Mouse (Mus musculus): Measurements from ENCODE around the gene Dbp. TPM values are rescaled to one million over a fixed set of nuclear protein-coding genes. Genes with fewer than 3 reads are reported as not detected.
"Not testable (repeated sequence)": the region's sequence is repeated elsewhere in the genome, so short reads cannot be mapped to it uniquely, and the experiment has no call there.

Gene Dbp
- polyA plus RNA-seq (2015; fragmentation: Nextera tagmentation; extraction: Ambion mirVana) = 3.7 and 4.7 TPM in 2 replicates

GRCm38 (mm10) chr7:45704730-45705442 lies at the start of gene Dbp:
Gene Dbp, plus strand, starts transcription at chr7:45705088.
- H3K4me1 ChIP-seq = peaks cover 77% of the 10 kb centered on the region
- peaks cover 3% of the 10 kb centered on the region; the same call in 1 of the 2 replicates for H3K36me3 ChIP-seq
- peak within 1 kb of the TSS; percentile 96 for H3K27ac ChIP-seq
- peak within 1 kb of the TSS; percentile 98 for H3K4me2 ChIP-seq
- WGBS = under 1% methylated on average over 36 of the region's 36 CpGs
- peaks cover 8% of the 10 kb centered on the region for H3K27me3 ChIP-seq
- H3K4me3 ChIP-seq (replicated peaks) = peak within 1 kb of the TSS; percentile 56
- H3K9me3 ChIP-seq (replicated peaks) = no peaks in the 10 kb centered on the region
- ATAC-seq (replicated peaks; ENCODE audit: low FRiP score) = peak; percentile 85
- peak within 1 kb of the TSS; percentile 58 for H3K9ac ChIP-seq

GRCm38 (mm10) chr7:45660746-45661478 lies 44.0 kb upstream of the Dbp start:
- no peak overlapping the region for H3K9ac ChIP-seq
- H3K27ac ChIP-seq = no peak overlapping the region
- H3K4me2 ChIP-seq = no peak overlapping the region
- no peaks in the 10 kb centered on the region for H3K27me3 ChIP-seq
- ATAC-seq (replicated peaks; ENCODE audit: low FRiP score) = no peak
- H3K4me3 ChIP-seq (replicated peaks) = no peak overlapping the region
- WGBS = 70% methylated on average over 11 of the region's 11 CpGs
- H3K4me1 ChIP-seq = peaks cover 28% of the 10 kb centered on the region
- no peaks in the 10 kb centered on the region; the same call in 1 of the 2 replicates for H3K9me3 ChIP-seq (replicated peaks)
- H3K36me3 ChIP-seq = no peaks in the 10 kb centered on the region

- H3K4me3 ChIP-seq (replicated peaks); H3K36me3 ChIP-seq; H3K27ac ChIP-seq; H3K9me3 ChIP-seq (replicated peaks); H3K27me3 ChIP-seq; ATAC-seq (replicated peaks; ENCODE audit: low FRiP score); H3K9ac ChIP-seq; H3K4me2 ChIP-seq: not testable (repeated sequence)
- 94% methylated on average over 6 of the region's 6 CpGs for WGBS
- peaks cover 33% of the 10 kb centered on the region for H3K4me1 ChIP-seq
Observed at GRCm38 (mm10) chr7:45661702-45662101, 43.2 kb upstream of the Dbp start.

GRCm38 (mm10) chr7:45665303-45666138 lies 39.4 kb upstream of the Dbp start:
- 0 out of 2 replicates have a peak, but pooled peaks have one; percentile 25 for ATAC-seq (replicated peaks; ENCODE audit: low FRiP score)
- Histone ChIP-seq H3K9ac (no peak overlapping the region), H3K36me3 (no peaks in the 10 kb centered on the region), H3K4me3 (replicated peaks) (no peak overlapping the region), H3K9me3 (replicated peaks) (no peaks in the 10 kb centered on the region), H3K4me2 (0 out of 2 replicates have a peak overlapping the region, but pooled peaks have one; percentile 5), H3K27ac (0 out of 2 replicates have a peak overlapping the region, but pooled peaks have one; percentile 15), H3K4me1 (peaks cover 41% of the 10 kb centered on the region), H3K27me3 (no peaks in the 10 kb centered on the region)
- 53% methylated on average over 13 of the region's 13 CpGs for WGBS

- H3K27ac ChIP-seq = 0 out of 2 replicates have a peak within 1 kb of the TSS, but pooled peaks have one; percentile 15
- no peaks in the 10 kb centered on the region for H3K36me3 ChIP-seq
- no peak within 1 kb of the TSS for H3K9ac ChIP-seq
- peaks cover 39% of the 10 kb centered on the region for H3K4me1 ChIP-seq
- 0 out of 2 replicates have a peak within 1 kb of the TSS, but pooled peaks have one; percentile 5 for H3K4me2 ChIP-seq
- no peaks in the 10 kb centered on the region for H3K27me3 ChIP-seq
- no peak for ATAC-seq (replicated peaks; ENCODE audit: low FRiP score)
- no peaks in the 10 kb centered on the region for H3K9me3 ChIP-seq (replicated peaks)
- no peak within 1 kb of the TSS for H3K4me3 ChIP-seq (replicated peaks)
- 75% methylated on average over 7 of the region's 7 CpGs for WGBS
Observed at GRCm38 (mm10) chr7:45666161-45666560, 38.7 kb upstream of the Dbp start, which contains the start of gene Fut2. Gene Fut2, minus strand, starts transcription at chr7:45666394.

GRCm38 (mm10) chr7:45667761-45668160 lies 37.1 kb upstream of the Dbp start:
- Histone ChIP-seq H3K27me3 (no peaks in the 10 kb centered on the region), H3K4me1 (peaks cover 39% of the 10 kb centered on the region), H3K4me2 (no peak overlapping the region), H3K9ac (no peak overlapping the region), H3K9me3 (replicated peaks) (no peaks in the 10 kb centered on the region), H3K4me3 (replicated peaks) (no peak overlapping the region), H3K36me3 (no peaks in the 10 kb centered on the region), H3K27ac (no peak overlapping the region)
- 70% methylated on average over 14 of the region's 14 CpGs for WGBS
- ATAC-seq (replicated peaks; ENCODE audit: low FRiP score) = no peak

- no peak overlapping the region for H3K4me3 ChIP-seq (replicated peaks)
- ATAC-seq (replicated peaks; ENCODE audit: low FRiP score) = no peak
- no peaks in the 10 kb centered on the region for H3K9me3 ChIP-seq (replicated peaks)
- WGBS = 95% methylated on average over 9 of the region's 9 CpGs
- H3K27me3 ChIP-seq = no peaks in the 10 kb centered on the region
- H3K27ac ChIP-seq = no peak overlapping the region
- H3K9ac ChIP-seq = no peak overlapping the region
- no peak overlapping the region for H3K4me2 ChIP-seq
- peaks cover 33% of the 10 kb centered on the region for H3K4me1 ChIP-seq
- no peaks in the 10 kb centered on the region for H3K36me3 ChIP-seq
Observed at GRCm38 (mm10) chr7:45668921-45669320, 36.0 kb upstream of the Dbp start.

- ATAC-seq (replicated peaks; ENCODE audit: low FRiP score) = no peak
- H3K9ac ChIP-seq = no peak overlapping the region
Observed at GRCm38 (mm10) chr7:45677627-45678295, 27.1 kb upstream of the Dbp start.

GRCm38 (mm10) chr7:45678513-45678912 lies 26.4 kb upstream of the Dbp start:
- H3K27ac ChIP-seq = no peak overlapping the region
- WGBS = 95% methylated on average over 14 of the region's 14 CpGs
- ATAC-seq (replicated peaks; ENCODE audit: low FRiP score) = no peak
- no peaks in the 10 kb centered on the region for H3K27me3 ChIP-seq
- no peak overlapping the region for H3K4me3 ChIP-seq (replicated peaks)
- H3K36me3 ChIP-seq = no peaks in the 10 kb centered on the region
- H3K4me2 ChIP-seq = no peak overlapping the region
- H3K9ac ChIP-seq = no peak overlapping the region
- no peaks in the 10 kb centered on the region for H3K9me3 ChIP-seq (replicated peaks)
- peaks cover 25% of the 10 kb centered on the region for H3K4me1 ChIP-seq

More at GRCm38 (mm10) chr7:45677627-45678295, 27.1 kb upstream of the Dbp start:
- WGBS = 64% methylated on average over 7 of the region's 7 CpGs
- Histone ChIP-seq H3K4me3 (replicated peaks) (no peak overlapping the region), H3K27ac (no peak overlapping the region), H3K9me3 (replicated peaks) (no peaks in the 10 kb centered on the region), H3K36me3 (no peaks in the 10 kb centered on the region), H3K4me1 (peaks cover 20% of the 10 kb centered on the region), H3K4me2 (no peak overlapping the region), H3K27me3 (no peaks in the 10 kb centered on the region)

GRCm38 (mm10) chr7:45679966-45680621 lies 24.8 kb upstream of the Dbp start:
- no peak overlapping the region for H3K4me3 ChIP-seq (replicated peaks)
- no peak overlapping the region for H3K4me2 ChIP-seq
- no peak for ATAC-seq (replicated peaks; ENCODE audit: low FRiP score)
- H3K27me3 ChIP-seq = no peaks in the 10 kb centered on the region
- H3K36me3 ChIP-seq = no peaks in the 10 kb centered on the region
- WGBS = 65% methylated on average over 14 of the region's 14 CpGs
- peaks cover 32% of the 10 kb centered on the region for H3K4me1 ChIP-seq
- H3K9me3 ChIP-seq (replicated peaks) = no peaks in the 10 kb centered on the region
- no peak overlapping the region for H3K9ac ChIP-seq
- H3K27ac ChIP-seq = peak overlapping the region; percentile 54
